Mouse (Mus musculus) C2C12 (cell line): ENCODE data around the gene Lemd2. TPM values are rescaled to one million over a fixed set of nuclear protein-coding genes. Genes with fewer than 3 reads are reported as not detected.

Source experiments
- H3K27me3 ChIP-seq: one replicate; pipeline ENCODE4 v1.6.1; 2011; ENCODE audit not compliant: control insufficient read depth, insufficient read depth, insufficient read length
- H3K36me3 ChIP-seq: one replicate; pipeline ENCODE4 v1.6.1; 2011; ENCODE audit not compliant: control insufficient read depth, insufficient read depth
- H3K4me3 ChIP-seq: one replicate; pipeline ENCODE4 v1.5.1; 2011; ENCODE audit warnings: mild to moderate bottlenecking, control low read depth; ENCODE audit not compliant: poor library complexity, insufficient read depth, severe bottlenecking
- H3K79me2 ChIP-seq: one replicate; pipeline ENCODE4 v1.6.1; 2011; ENCODE audit not compliant: control insufficient read depth, insufficient read depth
- H3K79me3 ChIP-seq: one replicate; pipeline ENCODE4 v1.6.1; 2011; ENCODE audit warnings: low read depth, control low read depth
- H3ac ChIP-seq: one replicate; pipeline ENCODE3; 2011; ENCODE audit warnings: low read depth; ENCODE audit not compliant: control insufficient read depth, insufficient read length
- CEBPB ChIP-seq: IDR thresholded peaks from one replicate; pipeline ENCODE4 v1.6.1; 2011; ENCODE audit warnings: low read depth, mild to moderate bottlenecking, control low read depth, moderate library complexity
- CTCF ChIP-seq: IDR thresholded peaks from one replicate; pipeline ENCODE4 v1.5.1; 2011; ENCODE audit not compliant: control insufficient read depth, insufficient read depth, insufficient read length
- FOSL1 ChIP-seq: IDR thresholded peaks from one replicate; pipeline ENCODE4 v1.8.0; 2011; ENCODE audit warnings: mild to moderate bottlenecking, low read length; ENCODE audit not compliant: poor library complexity, insufficient read depth, severe bottlenecking
- MAX ChIP-seq: IDR thresholded peaks from one replicate; pipeline ENCODE4 v1.6.1; 2011; ENCODE audit warnings: mild to moderate bottlenecking, control low read depth
- MYOD1 ChIP-seq: IDR thresholded peaks from one replicate; pipeline ENCODE4 v1.6.1; 2011; ENCODE audit warnings: low read depth; ENCODE audit not compliant: control insufficient read depth, insufficient read length
- MYOG ChIP-seq: IDR thresholded peaks from one replicate; pipeline ENCODE4 v1.6.1; 2011; ENCODE audit not compliant: control insufficient read depth, insufficient read length; ENCODE audit errors: extremely low read depth
- USF1 ChIP-seq: IDR thresholded peaks from one replicate; pipeline ENCODE4 v1.6.1; 2011; ENCODE audit warnings: low read depth, mild to moderate bottlenecking, control low read depth, moderate library complexity
- polyA plus RNA-seq: library from polyadenylated mRNA; unstranded; fragments of >200 nt; fragmentation: generic; extraction: Trizol; gene quantifications from one replicate; pipeline ENCODE4 v1.2.1, GENCODE M21; 2012; ENCODE audit warnings: missing spikeins

Lemd2 gene
- polyA plus RNA-seq, 1 experiment = 45.9 TPM

DNA sequence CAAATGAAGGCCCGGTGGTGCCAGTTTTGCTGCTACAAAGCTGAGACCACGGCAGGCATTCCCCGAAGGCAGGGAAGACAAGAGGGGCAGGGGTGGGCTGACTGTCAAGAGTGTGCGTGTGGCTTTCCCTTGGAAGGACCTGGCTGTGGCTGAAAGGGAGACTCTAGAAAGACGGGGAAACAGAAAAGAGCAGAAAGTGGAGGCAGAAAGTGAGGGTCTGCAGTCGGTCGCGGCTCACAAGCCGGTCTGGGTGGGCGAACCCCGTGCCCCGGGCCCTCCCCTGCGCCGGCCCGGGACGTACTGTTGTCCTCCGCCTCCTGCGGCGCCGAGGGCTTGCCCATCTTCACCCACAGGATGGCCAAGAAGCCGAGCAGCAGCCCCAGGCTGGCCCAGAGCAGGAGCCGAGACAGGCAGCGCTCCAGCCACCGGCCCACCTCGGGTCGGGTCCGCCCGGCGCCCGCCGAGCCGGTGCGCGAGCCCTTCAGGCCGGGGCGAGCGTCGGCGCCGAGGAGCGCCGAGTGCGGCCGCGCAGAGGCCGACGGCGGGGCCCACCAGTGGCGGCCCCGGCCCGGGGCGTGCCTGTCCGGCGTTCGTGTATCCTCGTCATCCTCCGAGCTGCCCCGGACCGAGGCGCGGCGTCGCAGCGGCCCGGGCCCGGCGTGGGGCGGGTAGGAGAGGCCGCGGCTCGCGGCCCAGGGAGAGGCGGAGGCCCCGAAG lies 753 bp downstream of the Lemd2 start:
- TF ChIP-seq CEBPB (no peak), USF1 (no peak), MAX (no peak), MYOD1 (no peak), CTCF (no peak), FOSL1 (no peak), MYOG (no peak)
- Histone ChIP-seq H3ac (peak overlapping the region; percentile 100), H3K36me3 (peaks cover 35% of the 10 kb centered on the region), H3K4me3 (peak overlapping the region; percentile 82), H3K79me3 (peaks cover 19% of the 10 kb centered on the region), H3K27me3 (no peaks in the 10 kb centered on the region), H3K79me2 (peaks cover 52% of the 10 kb centered on the region)

DNA sequence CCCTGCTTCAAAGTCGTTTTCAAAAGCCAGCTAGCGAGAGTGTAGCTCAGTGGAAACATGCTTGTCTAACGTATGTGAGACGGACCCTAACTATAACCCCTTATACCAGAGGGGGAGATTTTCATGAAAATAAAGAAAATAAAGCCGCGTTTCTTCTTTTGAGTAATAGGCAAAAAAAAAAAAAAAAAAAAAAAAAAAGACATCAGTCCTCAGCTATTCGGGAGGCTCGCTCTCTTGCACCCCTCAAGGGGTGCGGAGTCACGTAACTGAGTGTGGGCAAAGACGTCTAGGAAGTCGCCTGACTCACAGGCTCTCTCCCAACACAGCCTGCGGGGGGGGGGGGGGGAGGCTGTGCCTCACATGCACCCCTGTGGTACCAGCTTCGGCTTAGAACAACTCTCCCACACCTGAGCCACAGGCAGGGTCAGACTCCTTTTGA lies 1.3 kb downstream of the Lemd2 start:
- peak overlapping the region; percentile 100 for H3ac ChIP-seq
- peaks cover 41% of the 10 kb centered on the region for H3K36me3 ChIP-seq
- H3K79me3 ChIP-seq = peaks cover 19% of the 10 kb centered on the region
- H3K4me3 ChIP-seq = peak overlapping the region; percentile 82
- no peaks in the 10 kb centered on the region for H3K27me3 ChIP-seq
- peaks cover 52% of the 10 kb centered on the region for H3K79me2 ChIP-seq
- no peak for TF ChIP-seq CTCF
- TF ChIP-seq MYOD1 = no peak
- TF ChIP-seq CEBPB = no peak
- no peak for TF ChIP-seq MAX
- no peak for TF ChIP-seq MYOG
- no peak for TF ChIP-seq USF1
- TF ChIP-seq FOSL1 = no peak

DNA sequence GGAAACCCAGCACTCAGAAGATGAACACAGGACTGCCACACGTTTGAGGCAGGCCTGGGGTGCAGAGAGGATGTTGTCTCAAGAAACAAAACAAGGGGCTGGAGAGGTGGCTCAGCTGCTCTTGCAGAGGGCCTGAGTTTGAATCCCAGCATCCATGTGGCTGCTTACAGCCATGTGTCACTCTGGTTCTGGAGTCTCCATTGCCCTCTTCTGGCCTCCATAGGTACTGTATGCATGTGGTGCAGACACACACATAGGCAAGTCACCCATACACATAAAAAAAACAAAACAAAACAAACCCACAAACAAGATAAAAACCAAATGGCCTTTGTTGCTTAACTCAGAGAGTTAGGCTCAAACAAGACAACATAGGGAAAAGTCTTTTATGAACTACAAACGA lies 2.3 kb downstream of the Lemd2 start:
- no peak overlapping the region for H3ac ChIP-seq

DNA sequence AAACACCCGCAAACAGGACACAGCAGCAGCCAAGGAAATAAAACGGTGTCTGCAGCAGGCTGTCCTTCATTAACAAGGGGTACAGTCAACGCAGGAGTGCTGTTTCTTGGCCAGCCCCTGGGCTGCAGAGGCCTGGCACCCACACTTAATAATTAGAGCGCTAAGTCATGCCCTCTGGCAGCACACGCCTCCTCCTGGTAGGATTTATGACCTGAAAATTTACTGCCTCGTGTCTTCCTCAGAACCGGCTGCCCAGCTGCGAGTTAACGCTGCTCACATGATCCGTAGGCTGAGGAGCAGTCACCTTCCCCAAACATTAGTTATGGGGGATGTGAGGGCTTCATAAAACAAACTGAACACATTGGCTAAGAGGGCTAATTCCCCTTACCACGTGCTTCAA lies 3.5 kb downstream of the Lemd2 start:
- Histone ChIP-seq H3K36me3 (peaks cover 55% of the 10 kb centered on the region), H3K4me3 (no peak overlapping the region)

More for the DNA sequence above, 2.3 kb downstream of the Lemd2 start:
- Histone ChIP-seq H3K79me3 (peaks cover 19% of the 10 kb centered on the region), H3K36me3 (peaks cover 48% of the 10 kb centered on the region), H3K4me3 (no peak overlapping the region), H3K79me2 (peaks cover 52% of the 10 kb centered on the region), H3K27me3 (no peaks in the 10 kb centered on the region)
- TF ChIP-seq MAX (peak; percentile 59), CTCF (no peak), USF1 (no peak), FOSL1 (no peak)

DNA sequence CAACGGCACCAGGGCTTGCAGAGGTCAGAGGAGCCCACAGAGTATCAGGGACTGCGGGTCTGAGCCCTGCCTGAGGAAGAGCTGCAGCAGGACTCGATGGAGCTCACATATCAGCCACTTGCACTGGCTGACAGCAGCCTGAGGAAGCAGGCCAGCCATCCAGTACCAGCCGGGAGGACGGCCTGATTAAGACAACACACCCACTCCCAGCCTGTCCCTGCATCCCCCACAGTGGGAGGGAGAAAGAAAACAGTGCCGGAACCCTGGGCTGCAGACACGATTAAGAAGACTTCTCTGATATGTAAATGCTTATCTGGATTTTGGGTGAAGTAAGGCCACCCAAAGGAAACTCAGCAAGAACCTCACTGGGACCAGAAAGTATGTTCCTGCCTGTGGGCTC lies 4.4 kb downstream of the Lemd2 start:
- Histone ChIP-seq H3K36me3 (peaks cover 63% of the 10 kb centered on the region), H3K79me2 (peaks cover 52% of the 10 kb centered on the region), H3K79me3 (peaks cover 19% of the 10 kb centered on the region), H3K4me3 (no peak overlapping the region), H3ac (no peak overlapping the region), H3K27me3 (no peaks in the 10 kb centered on the region)
- TF ChIP-seq MYOG (no peak), USF1 (no peak)

More for the DNA sequence above, 3.5 kb downstream of the Lemd2 start:
- TF ChIP-seq USF1 = peak; percentile 50
- TF ChIP-seq MYOG = no peak
- no peak for TF ChIP-seq CEBPB
- TF ChIP-seq MAX = no peak
- no peak for TF ChIP-seq CTCF
- Histone ChIP-seq H3K79me3 (peaks cover 19% of the 10 kb centered on the region), H3K27me3 (no peaks in the 10 kb centered on the region), H3ac (no peak overlapping the region), H3K79me2 (peaks cover 52% of the 10 kb centered on the region)

DNA sequence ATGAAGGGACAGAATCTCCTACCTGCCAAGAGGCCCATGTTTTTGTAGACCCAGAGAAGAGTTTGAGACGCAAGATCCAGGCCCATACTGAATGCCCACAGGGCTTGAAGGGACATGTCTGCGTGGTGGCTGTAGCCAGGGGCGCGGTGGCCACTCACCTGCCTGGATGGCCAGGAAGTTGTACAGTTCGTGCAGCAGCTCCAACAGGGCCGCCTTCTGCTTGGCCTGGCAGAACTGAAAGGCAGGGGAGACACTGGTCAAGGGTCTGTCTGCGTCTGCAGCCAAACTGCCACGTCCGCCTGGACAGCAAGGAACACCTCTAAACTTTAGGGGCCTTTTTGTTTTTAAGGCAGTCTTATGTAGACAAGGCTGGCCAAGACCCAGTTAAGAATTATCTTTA lies 5.1 kb downstream of the Lemd2 start:
- Histone ChIP-seq H3K79me2 (peaks cover 52% of the 10 kb centered on the region), H3K79me3 (peaks cover 19% of the 10 kb centered on the region), H3K4me3 (no peak overlapping the region), H3K27me3 (no peaks in the 10 kb centered on the region), H3ac (no peak overlapping the region), H3K36me3 (peaks cover 65% of the 10 kb centered on the region)
- no peak for TF ChIP-seq USF1
- TF ChIP-seq MYOD1 = no peak
- TF ChIP-seq MYOG = no peak
- TF ChIP-seq CEBPB = no peak
- TF ChIP-seq CTCF = no peak
- no peak for TF ChIP-seq FOSL1
- TF ChIP-seq MAX = no peak
